In genomic region chr14:105886643-105887374, GRCm38 (mm10) we compare ENCODE assay signal across 21 mouse cellular contexts. TPM values are rescaled to one million over a fixed set of nuclear protein-coding genes. Genes with fewer than 3 reads are reported as not detected.
DNase-seq lines count a peak whose midpoint lies in the region; ATAC-seq lines count a peak whose summit lies in the region.
"Had no signal": no experiment of that assay in that cellular context is flagged by ENCODE, and none has a peak within 500 bp of the region (broad histone marks: within the 10 kb centered on the region; RNA-seq: fewer than 3 reads in every experiment).

No protein-coding gene starts in this region.

- no peak overlapping the region for H3K4me3 ChIP-seq in hindbrain, embryonic 11.5 days (ENCODE audit: low read depth, low read length)
- H3K4me3 ChIP-seq: embryonic facial prominence, embryonic 13.5 days; forebrain, embryonic 13.5 days; gastrocnemius, adult 2 months; heart, embryonic 13.5 days; intestine, embryonic 15.5 days had no signal

- H3K27me3 ChIP-seq in splenic B cell, adult 2 months (ENCODE audit: control insufficient read depth, insufficient read depth, low read length, poor library complexity, severe bottlenecking): no peaks in the 10 kb centered on the region
- H3K27me3 ChIP-seq in hindbrain, embryonic 11.5 days (ENCODE audit: control insufficient read depth, insufficient read depth, low read length): no peaks in the 10 kb centered on the region
- H3K27me3 ChIP-seq: embryonic facial prominence, embryonic 13.5 days; forebrain, embryonic 13.5 days; heart, embryonic 13.5 days; intestine, embryonic 15.5 days had no signal

- no peak overlapping the region for H3K4me2 ChIP-seq in hindbrain, embryonic 11.5 days (replicated peaks; ENCODE audit: low read depth, low read length)
- H3K4me2 ChIP-seq: embryonic facial prominence, embryonic 13.5 days; forebrain, embryonic 13.5 days; heart, embryonic 13.5 days; hindbrain, embryonic 14.5 days; intestine, embryonic 15.5 days had no signal

- 95% methylated on average over 9 of the region's 9 CpGs for WGBS in hindbrain, embryonic 11.5 days

- H3K36me3 ChIP-seq in splenic B cell, adult 2 months (ENCODE audit: control insufficient read depth, insufficient read depth, low read length, poor library complexity, severe bottlenecking): no peaks in the 10 kb centered on the region
- H3K36me3 ChIP-seq in hindbrain, embryonic 11.5 days (ENCODE audit: control insufficient read depth, insufficient read depth, low read length): no peaks in the 10 kb centered on the region

- DNase-seq in 416B (ENCODE audit: low read depth): peak; percentile 73
- peak; percentile 13 for DNase-seq in splenic B cell, adult 2 months (ENCODE audit: low read depth, low spot score)
- DNase-seq in layer of hippocampus, postnatal 14 days (ENCODE audit: low spot score in 2 of 2): no peak
- no peak for DNase-seq in hindbrain, embryonic 11.5 days (ENCODE audit: low spot score)
- DNase-seq in cerebellum, postnatal 10 days: no peak
- DNase-seq: adrenal gland, adult 2 months; adrenal gland, postnatal 36 days; cerebellum, adult 2 months; cerebellum, postnatal 14 days; forebrain, postnatal 0 days; gastrocnemius, adult 2 months; gastrocnemius, postnatal 25 days; heart, adult 11 months; heart, postnatal 4 days had no signal

- no peaks in the 10 kb centered on the region for H3K9me3 ChIP-seq in hindbrain, embryonic 11.5 days (ENCODE audit: control insufficient read depth, low read length)
- H3K9me3 ChIP-seq: embryonic facial prominence, embryonic 13.5 days; forebrain, embryonic 13.5 days; heart, embryonic 13.5 days; intestine, embryonic 15.5 days had no signal

- H3K27ac ChIP-seq in hindbrain, embryonic 11.5 days (ENCODE audit: low read depth, low read length): no peak overlapping the region
- H3K27ac ChIP-seq: embryonic facial prominence, embryonic 13.5 days; forebrain, embryonic 13.5 days; gastrocnemius, adult 2 months; heart, embryonic 13.5 days; hindbrain, embryonic 14.5 days; intestine, embryonic 15.5 days had no signal

- H3K4me1 ChIP-seq in hindbrain, embryonic 11.5 days (replicated peaks; ENCODE audit: control insufficient read depth, insufficient read depth, low read length): no peaks in the 10 kb centered on the region
- H3K4me1 ChIP-seq: forebrain, embryonic 13.5 days had no signal

- ATAC-seq in granulocyte monocyte progenitor cell, adult 5-6 weeks (replicated peaks; ENCODE audit: poor library complexity, severe bottlenecking): peak; percentile 91
- ATAC-seq in megakaryocyte-erythroid progenitor cell, adult 5-6 weeks (replicated peaks; ENCODE audit: low FRiP score, low TSS enrichment, poor library complexity, severe bottlenecking): 0 out of 2 replicates have a peak, but pooled peaks have one; percentile 59
- no peak for ATAC-seq in hindbrain, embryonic 11.5 days (ENCODE audit: low FRiP score)
- ATAC-seq: forebrain, embryonic 13.5 days; forebrain, postnatal 0 days; intestine, embryonic 15.5 days had no signal

- H3K9ac ChIP-seq in hindbrain, embryonic 11.5 days (ENCODE audit: low read depth, low read length): no peak overlapping the region
- H3K9ac ChIP-seq: embryonic facial prominence, embryonic 13.5 days; forebrain, embryonic 13.5 days; forebrain, postnatal 0 days; heart, embryonic 13.5 days; hindbrain, embryonic 14.5 days; intestine, embryonic 15.5 days had no signal

RNA-seq across cellular contexts. Expression of gene Spry2, which starts 9.8 kb away (rescaled TPM):
- 7.9 and 9.1 TPM in 2 replicates for total RNA-seq in granulocyte monocyte progenitor cell, adult 5-6 weeks (2014; fragmentation: Nextera tagmentation)
- 6.8 and 9.3 TPM in 2 replicates for total RNA-seq in granulocyte monocyte progenitor cell, adult 5-6 weeks (2017)
- total RNA-seq in megakaryocyte-erythroid progenitor cell, adult 5-6 weeks (2014; fragmentation: Nextera tagmentation): 4.5 and 5.1 TPM in 2 replicates
- total RNA-seq in megakaryocyte-erythroid progenitor cell, adult 5-6 weeks (2017): 4.7 and 7.1 TPM in 2 replicates
- total RNA-seq in layer of hippocampus, postnatal 14 days (2021): 10 to 100 TPM; 60.5 to 75.1 TPM
- polyA plus RNA-seq in hindbrain, embryonic 11.5 days (2014; fragmentation: Nextera tagmentation; extraction: Ambion mirVana): 37.4 and 37.7 TPM in 2 replicates

Comparison
In these comparisons a context has a peak if more than half of its experiments do, and no peak if none do; other contexts are left out.
1. DNase-seq: peak in 416B (single experiment) and splenic B cell, adult 2 months (single experiment); none in layer of hippocampus, postnatal 14 days (0 of 2), hindbrain, embryonic 11.5 days (single experiment) and cerebellum, postnatal 10 days (0 of 2).
2. RNA of gene Spry2, which starts 9.8 kb away (total RNA-seq): 60.5 to 75.1 TPM in layer of hippocampus, postnatal 14 days; 6.8 to 9.3 TPM in granulocyte monocyte progenitor cell, adult 5-6 weeks and 4.5 to 7.1 TPM in megakaryocyte-erythroid progenitor cell, adult 5-6 weeks; every median in the first group is over 4 times any median in the second.